Comparison of ENCODE assay signal across 21 mouse cellular contexts in the genomic region with DNA sequence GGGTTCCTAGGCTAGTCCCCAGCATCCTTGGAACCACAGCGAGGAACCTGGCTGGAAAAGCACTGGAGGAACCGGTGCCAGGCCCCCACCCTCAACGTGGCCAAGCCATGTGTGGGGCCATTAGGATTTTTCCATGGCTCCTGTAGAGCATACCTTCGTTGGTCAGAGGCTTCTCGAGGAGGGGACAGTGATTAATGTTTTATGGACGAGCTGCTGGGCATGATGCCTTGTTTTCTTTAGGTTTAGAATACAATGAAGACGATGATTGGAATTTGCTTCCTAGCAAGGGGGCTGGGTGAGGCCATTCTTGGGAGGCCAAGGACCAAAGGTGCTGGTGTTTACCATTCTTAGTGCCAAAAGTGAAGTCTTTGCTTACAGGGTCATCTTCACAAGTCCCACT. TPM values are rescaled to one million over a fixed set of nuclear protein-coding genes. Genes with fewer than 3 reads are reported as not detected.
"Had no signal": no experiment of that assay in that cellular context is flagged by ENCODE, and none has a peak within 500 bp of the region (broad histone marks: within the 10 kb centered on the region; RNA-seq: fewer than 3 reads in every experiment).

No protein-coding gene starts in this region.

- ATAC-seq: midbrain, embryonic 15.5 days had no signal

- H3K4me1 ChIP-seq: limb, embryonic 13.5 days; midbrain, embryonic 15.5 days; neural tube, embryonic 12.5 days had no signal

- H3K9ac ChIP-seq: limb, embryonic 13.5 days; liver, embryonic 15.5 days; lung, embryonic 14.5 days; midbrain, embryonic 15.5 days; neural tube, embryonic 12.5 days had no signal

- H3K27ac ChIP-seq: layer of hippocampus, adult 2 months; limb, embryonic 13.5 days; liver, embryonic 15.5 days; macrophage; midbrain, embryonic 15.5 days; neural tube, embryonic 12.5 days; stomach, postnatal 0 days had no signal

- H3K27me3 ChIP-seq: limb, embryonic 13.5 days; liver, embryonic 15.5 days; megakaryocyte, embryonic 14.5 days; midbrain, embryonic 15.5 days; neural tube, embryonic 12.5 days had no signal

- H3K4me2 ChIP-seq: limb, embryonic 13.5 days; liver, embryonic 15.5 days; lung, embryonic 14.5 days; midbrain, embryonic 11.5 days; midbrain, embryonic 15.5 days; neural tube, embryonic 12.5 days had no signal

- DNase-seq: left cerebral cortex, postnatal 4 days; lung, embryonic 14.5 days; lung, postnatal 14 days; thymus, adult 2 months; thymus, postnatal 25 days had no signal

- H3K36me3 ChIP-seq: limb, embryonic 13.5 days; midbrain, embryonic 15.5 days; neural tube, embryonic 12.5 days had no signal

- H3K9me3 ChIP-seq: liver, embryonic 15.5 days; megakaryocyte, embryonic 14.5 days; midbrain, embryonic 15.5 days; neural tube, embryonic 12.5 days had no signal

- H3K4me3 ChIP-seq: layer of hippocampus, adult 2 months; limb, embryonic 13.5 days; liver, embryonic 15.5 days; megakaryocyte, embryonic 14.5 days; midbrain, embryonic 15.5 days; neural tube, embryonic 12.5 days had no signal

RNA-seq across cellular contexts. Expression of a gene that starts 15.5 kb away (rescaled TPM):
- total RNA-seq: monocyte, adult 5-6 weeks had no signal
- polyA plus RNA-seq: macrophage had no signal

RNA-seq across cellular contexts. Expression of a gene that starts 24.4 kb away (rescaled TPM):
- total RNA-seq: layer of hippocampus, adult 2 months; layer of hippocampus, postnatal 14 days; left cerebral cortex, adult 18-20 months; left cerebral cortex, postnatal 10 days; left cerebral cortex, postnatal 4 days; monocyte, adult 5-6 weeks; neutrophil, adult 5-6 weeks had no signal
- polyA plus RNA-seq: limb, embryonic 13.5 days; liver, adult 2 months; lung, embryonic 14.5 days; macrophage; midbrain, embryonic 11.5 days; midbrain, embryonic 15.5 days; neural tube, embryonic 12.5 days; stomach, postnatal 0 days; urinary bladder, adult 2 months had no signal
